Mouse (Mus musculus): ENCODE results near the gene Zfp526. TPM values are rescaled to one million over a fixed set of nuclear protein-coding genes. Genes with fewer than 3 reads are reported as not detected.
A peak's percentile ranks its signal among the peaks of the same experiment; 100 is the strongest.

Gene Zfp526
- total RNA-seq, 4 experiments from 2014 or later = 9.0 to 12.3 (median 9.9) TPM

GRCm38 (mm10) chr7:25266180-25266962, 45.1 kb downstream of the Zfp526 start:
- DNase-seq (ENCODE audit: low spot score) = no peak

- DNase-seq (ENCODE audit: low spot score) = peak; percentile 99
Measured at GRCm38 (mm10) chr7:25267301-25267750, 46.1 kb downstream of the Zfp526 start, which contains the start of gene Cic. Gene Cic (plus strand): TSS chr7:25267704.

DNA sequence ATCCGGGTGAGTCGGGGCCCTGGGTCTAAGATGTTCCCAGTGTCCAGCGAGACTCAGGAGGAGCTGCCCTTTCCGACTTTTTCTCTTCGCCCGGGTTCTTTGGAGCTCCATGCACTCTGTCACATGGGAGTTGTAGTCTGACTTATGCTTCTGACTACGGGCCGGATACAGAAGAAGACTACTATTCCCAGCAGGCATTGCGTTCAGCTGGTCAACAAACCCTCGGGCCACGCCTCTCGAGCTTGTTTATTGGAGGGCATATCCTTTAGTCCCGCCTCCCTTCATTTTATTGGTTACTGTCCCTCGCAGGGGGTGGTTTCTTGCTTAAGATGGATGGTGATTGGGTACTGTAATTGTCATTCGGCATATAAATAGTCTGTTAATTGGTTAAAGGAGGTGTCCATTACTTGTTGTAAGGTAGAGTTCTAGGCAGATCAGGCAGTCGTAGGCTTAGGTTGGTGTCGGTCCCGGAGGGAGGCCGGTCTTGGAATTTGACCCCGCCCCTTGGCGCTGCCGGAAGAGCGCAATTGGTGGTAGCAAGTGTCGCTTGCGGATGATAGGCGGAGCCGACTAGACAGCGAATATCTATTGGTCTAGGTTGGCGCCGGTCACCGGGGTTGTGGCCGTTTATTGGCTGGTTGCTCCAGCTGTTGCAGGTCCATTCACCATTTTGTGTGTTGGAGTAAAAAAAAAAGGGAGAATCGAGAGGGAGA, 46.7 kb downstream of the Zfp526 start:
- peak; percentile 100 for DNase-seq (ENCODE audit: low spot score)

DNA sequence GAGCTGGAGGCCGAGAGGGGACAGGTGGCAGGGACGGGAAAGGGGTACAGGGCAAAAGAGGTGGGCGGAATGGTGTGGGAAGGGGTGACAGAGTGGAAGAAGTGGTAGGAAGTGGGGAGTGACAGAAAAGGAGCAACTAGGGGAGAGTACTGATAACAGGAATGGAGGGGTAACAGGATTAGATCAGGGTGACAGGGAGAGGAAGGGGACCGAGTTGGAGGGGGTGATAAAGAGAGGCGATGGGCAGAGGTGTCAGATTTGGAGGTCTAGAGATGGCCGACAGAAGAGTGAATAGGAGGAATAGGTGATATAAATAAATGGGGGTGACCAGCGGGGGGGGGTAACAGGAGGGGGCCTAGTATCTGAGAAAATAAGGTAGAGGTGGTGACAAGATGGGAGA, 47.4 kb downstream of the Zfp526 start:
- no peak for DNase-seq (ENCODE audit: low spot score)

- no peak for DNase-seq (ENCODE audit: low spot score)
Measured at GRCm38 (mm10) chr7:25269029-25269428, 47.8 kb downstream of the Zfp526 start.

DNA sequence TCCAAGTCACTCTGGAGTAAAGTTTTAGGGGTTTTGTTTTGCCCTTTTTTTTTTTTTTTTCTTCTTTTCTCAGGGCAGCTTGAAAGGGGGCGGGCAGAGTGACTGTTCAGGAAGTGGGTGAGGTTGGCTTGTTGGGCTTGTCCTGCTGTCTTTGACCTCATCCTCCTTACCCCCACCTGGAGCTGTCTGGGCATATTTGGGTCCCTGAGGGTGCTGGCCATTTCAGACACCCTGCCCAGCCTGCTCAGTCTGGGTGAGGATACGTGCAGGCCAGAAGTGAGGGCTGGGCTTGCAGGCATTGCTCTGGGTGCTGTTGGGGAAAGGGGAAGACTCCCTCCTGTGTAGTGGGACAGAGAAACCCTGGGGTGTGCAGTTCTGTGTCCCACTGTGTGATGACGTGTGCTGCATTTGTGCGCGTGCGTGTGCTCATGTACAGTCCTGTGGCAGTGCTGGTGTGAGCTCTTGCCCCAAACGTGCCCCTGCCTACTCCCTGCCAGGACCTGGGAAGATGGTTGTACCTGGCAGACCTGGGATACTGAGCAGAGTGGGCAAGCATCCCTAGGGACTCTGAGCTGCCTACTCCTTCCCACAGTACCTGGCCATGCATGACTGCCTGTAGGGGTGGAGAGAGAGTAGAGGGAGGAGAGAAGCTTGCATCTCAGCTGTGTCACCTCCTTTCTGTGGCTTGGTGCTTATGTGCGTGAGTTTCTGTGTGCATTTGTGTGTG, 48.5 kb downstream of the Zfp526 start:
- DNase-seq (ENCODE audit: low spot score) = no peak

GRCm38 (mm10) chr7:25270652-25271633, 49.7 kb downstream of the Zfp526 start:
- no peak for DNase-seq (ENCODE audit: low spot score)

DNA sequence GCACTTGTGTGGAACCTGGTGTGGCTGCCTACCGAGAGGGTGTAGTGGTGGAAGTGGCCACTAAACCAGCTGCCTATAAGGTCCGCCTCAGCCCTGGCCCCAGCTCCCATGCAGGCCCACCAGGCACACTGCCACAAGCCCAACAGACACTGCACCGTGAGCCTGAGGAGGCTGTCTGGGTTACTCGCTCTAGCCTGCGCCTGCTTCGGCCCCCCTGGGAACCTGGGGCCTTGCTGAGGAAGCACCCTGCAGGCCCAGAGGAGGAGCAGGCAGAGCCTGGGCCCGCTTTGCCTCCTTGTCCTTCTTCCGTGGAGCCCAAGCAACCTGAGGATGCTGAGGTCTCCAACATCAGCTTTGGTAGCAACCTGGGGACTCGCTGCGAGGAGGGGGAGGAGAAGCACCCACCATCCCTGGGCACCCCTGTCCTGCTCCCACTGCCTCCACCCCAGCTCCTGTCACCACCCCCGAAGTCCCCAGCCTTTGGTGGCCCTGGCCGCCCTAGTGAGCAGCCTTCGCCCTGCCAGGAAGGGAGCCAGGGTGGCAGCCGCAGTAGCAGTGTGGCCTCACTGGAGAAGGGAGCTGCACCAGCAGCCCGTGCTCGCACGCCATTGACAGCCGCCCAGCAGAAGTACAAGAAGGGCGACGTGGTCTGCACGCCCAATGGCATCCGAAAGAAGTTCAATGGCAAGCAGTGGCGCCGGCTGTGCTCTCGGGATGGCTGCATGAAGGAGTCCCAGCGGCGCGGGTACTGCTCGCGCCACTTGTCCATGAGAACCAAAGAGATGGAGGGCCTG, 50.6 kb downstream of the Zfp526 start:
- DNase-seq (ENCODE audit: low spot score) = no peak

GRCm38 (mm10) chr7:25272445-25273258, 51.4 kb downstream of the Zfp526 start:
- no peak for DNase-seq (ENCODE audit: low spot score)

DNA sequence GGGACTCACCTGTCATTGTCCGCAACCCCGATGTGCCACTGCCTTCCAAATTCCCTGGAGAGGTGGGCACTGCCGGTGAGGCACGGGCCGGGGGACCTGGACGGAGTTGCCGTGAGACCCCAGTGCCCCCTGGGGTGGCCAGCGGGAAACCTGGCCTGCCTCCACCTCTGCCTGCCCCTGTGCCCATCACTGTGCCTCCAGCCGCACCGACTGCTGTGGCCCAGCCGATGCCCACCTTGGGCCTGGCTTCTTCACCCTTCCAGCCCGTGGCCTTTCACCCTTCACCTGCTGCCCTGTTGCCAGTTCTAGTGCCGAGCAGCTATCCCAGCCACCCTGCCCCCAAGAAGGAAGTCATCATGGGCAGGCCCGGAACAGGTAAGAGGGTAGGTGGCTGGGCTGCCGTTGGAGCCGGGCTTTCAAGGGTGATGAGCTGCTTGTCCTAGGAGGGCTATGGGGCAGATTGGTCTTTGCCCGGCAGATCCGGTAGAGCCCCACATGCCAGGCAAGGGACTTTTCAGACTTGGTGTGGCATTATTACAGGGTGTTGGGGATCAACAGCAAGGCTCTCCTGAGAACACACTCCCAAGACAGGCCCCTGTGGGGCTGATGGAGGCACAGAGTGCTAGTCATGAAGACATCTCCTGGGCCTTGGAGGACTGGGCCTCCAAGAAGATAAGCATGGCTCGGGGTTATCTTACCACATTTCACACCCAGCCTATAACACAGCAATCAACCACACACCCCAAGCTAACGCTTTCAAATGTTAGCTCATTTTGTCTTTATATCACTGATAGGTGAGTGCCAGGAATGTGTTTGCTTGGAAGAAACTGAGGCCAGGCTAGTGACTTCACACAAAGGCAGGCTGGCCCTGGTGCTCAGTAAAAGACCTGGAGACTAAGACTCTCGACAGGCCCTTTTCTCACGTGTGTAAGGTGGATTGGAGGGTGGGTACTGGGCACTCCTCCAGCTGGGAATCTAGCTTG, 52.3 kb downstream of the Zfp526 start:
- DNase-seq (ENCODE audit: low spot score) = no peak

- no peak for DNase-seq (ENCODE audit: low spot score)
Measured at GRCm38 (mm10) chr7:25274571-25274970, 53.3 kb downstream of the Zfp526 start.

- no peak for DNase-seq (ENCODE audit: low spot score)
Measured at GRCm38 (mm10) chr7:25274996-25275395, 53.8 kb downstream of the Zfp526 start.

- DNase-seq (ENCODE audit: low spot score) = no peak
Measured at GRCm38 (mm10) chr7:25275555-25276298, 54.5 kb downstream of the Zfp526 start.
